Mouse (Mus musculus): Measurements from ENCODE around the gene Olfml1.

Gene Olfml1

DNA sequence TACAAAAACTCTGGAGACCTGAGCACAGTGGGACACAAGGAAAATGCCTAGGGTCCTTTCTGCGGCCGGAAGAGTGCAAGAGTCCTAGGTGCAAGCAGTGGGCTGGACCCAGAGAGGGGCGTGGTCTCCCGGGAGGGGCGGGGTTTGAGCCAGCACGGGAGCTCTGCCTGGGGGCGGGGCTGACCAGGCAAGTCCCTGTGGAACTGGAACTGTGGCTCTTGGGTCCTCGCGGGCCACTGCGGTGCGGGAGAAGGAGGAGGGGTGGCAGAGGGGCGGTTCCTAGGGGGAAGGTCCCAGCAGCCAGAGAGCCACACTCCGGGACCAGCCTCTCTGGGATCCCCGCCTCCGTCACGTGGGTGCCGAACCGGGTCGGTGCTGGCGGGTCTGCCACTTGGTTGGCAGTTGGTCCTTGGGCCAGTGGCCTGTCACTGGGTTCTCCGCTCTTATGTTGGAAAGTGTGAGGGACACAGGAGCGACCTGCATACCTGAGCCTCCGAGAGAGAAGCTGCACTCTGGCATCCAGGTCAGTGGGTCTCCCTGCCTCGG is 27.7 kb downstream of the Olfml1 start, which contains the start of gene Ppfibp2:
TSS of gene Ppfibp2 (plus strand) at position 351 of the 546 bp plus-strand sequence.
- DNase-seq (ENCODE audit: low spot score in 2 of 2), result peak; percentile 74 to 86

GRCm38 (mm10) chr7:107595426-107595825 is 28.2 kb downstream of the Olfml1 start:
- DNase-seq (ENCODE audit: low spot score in 2 of 2), result no peak

DNA sequence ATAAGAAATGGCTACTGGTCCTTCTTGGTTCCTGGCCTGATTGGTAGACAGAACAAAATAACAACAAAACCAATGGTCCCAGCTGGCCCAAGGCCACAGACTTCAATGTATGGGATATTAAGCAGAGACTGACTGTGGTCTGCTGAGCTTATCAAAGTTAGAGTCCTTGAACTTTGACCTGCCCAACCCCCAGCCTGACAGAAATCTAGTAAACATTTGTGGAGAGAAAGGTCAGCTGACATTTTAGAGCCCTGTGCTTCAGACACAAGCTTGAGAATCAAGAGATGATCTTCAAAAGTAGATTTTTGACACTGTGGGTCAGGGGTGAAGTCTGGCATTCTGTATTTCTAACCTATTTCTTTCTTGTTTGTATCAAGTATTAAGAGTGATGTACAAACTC is 29.5 kb downstream of the Olfml1 start:
- DNase-seq (ENCODE audit: low spot score in 2 of 2), result no peak

- DNase-seq (ENCODE audit: low spot score in 2 of 2), result no peak
Observed at GRCm38 (mm10) chr7:107597956-107598355, 30.7 kb downstream of the Olfml1 start.

GRCm38 (mm10) chr7:107600651-107601050 is 33.4 kb downstream of the Olfml1 start:
- DNase-seq (ENCODE audit: low spot score in 2 of 2), result no peak

GRCm38 (mm10) chr7:107602505-107602904 is 35.3 kb downstream of the Olfml1 start:
- no peak for DNase-seq (ENCODE audit: low spot score in 2 of 2)

DNA sequence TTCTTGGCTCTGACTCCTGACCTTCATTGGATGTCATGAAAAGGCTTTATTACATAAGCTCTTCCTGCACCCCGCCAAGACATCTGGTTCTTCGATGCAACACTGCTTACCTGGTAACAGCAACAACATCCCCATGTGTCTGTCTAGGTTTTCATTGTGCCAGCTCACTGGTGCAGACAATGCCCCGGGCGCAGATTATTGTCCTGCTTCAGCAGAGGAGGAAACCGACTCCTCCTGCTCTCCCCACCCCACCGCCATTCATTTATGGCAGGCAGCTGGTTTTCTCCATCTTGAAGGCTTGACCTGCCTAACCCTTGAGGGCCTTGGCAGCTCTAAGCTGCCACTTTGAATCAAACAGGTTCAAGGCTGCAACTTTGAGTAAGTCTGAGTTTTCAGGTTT is 35.7 kb downstream of the Olfml1 start:
- DNase-seq (ENCODE audit: low spot score in 2 of 2), result no peak

DNA sequence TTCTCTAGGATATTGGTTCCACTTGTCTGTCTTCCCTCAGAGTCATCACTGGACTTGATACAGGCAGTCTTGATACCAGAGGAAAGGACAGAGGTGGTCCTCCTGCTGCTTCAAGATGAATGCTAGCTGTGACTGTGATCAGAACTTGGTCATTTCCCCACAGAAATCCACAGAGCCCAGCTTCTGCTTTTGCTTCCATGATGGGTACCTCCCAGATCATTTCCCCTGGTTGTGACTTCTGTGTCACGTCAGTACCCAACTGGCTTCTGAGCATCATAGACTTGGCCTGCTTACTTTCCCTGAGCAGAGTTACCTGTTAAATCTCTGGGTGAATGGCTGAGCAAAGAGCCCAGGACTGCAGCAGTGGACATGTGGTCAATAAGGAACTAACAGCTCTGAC is 40.5 kb downstream of the Olfml1 start:
- no peak for DNase-seq (ENCODE audit: low spot score in 2 of 2)

DNA sequence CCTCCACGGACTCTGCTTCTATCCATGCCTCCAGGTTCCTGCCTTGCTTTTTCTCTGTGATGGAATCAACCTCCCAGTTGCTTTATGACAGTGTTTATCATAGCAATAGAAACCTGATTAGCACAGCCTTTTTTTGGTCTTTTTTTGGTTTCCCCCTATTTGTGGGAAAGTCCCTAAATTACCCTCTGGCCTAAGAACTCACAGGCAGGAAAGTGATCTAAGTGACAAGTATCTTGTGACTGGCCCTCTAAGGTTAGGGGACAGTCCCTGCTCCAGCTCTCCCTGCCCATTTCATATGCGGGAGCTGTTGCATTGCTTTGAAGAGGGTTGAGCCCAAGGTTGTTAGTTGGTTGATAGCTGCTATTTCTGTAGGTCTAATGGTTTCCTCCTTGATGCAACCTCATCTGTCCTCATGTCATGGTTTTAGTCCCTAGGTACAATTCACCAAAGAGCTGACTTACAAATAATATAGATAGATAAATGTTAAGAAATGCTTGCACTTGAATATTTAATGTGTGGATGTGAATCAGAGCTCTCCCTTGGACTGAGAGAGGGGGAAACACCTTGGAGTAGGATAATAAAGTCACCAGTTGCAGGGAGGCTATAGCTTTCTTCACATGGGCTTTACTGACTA is 42.5 kb downstream of the Olfml1 start:
- peak in 1 of 2 experiments; percentile 35 for DNase-seq (ENCODE audit: low spot score in 2 of 2)

DNA sequence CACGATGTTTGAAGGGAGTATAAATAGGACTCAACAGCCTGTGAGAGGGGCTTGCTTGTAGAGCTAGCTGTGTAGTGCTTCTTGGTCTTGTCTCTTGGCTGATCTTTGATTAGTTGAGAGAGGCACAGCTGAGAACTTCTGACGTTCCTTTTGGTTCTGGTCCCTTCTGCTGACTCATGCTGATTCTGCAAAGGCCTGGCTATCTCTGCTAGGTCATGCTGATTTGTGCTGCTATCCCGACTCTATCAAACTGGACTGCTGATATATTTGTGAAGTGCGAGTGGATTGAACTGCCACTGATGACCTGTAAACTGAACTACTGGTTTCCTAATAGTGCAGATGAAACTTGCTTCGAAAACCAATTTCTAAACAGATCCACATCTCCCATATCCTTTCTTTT is 43.6 kb downstream of the Olfml1 start:
- no peak for DNase-seq (ENCODE audit: low spot score in 2 of 2)

DNA sequence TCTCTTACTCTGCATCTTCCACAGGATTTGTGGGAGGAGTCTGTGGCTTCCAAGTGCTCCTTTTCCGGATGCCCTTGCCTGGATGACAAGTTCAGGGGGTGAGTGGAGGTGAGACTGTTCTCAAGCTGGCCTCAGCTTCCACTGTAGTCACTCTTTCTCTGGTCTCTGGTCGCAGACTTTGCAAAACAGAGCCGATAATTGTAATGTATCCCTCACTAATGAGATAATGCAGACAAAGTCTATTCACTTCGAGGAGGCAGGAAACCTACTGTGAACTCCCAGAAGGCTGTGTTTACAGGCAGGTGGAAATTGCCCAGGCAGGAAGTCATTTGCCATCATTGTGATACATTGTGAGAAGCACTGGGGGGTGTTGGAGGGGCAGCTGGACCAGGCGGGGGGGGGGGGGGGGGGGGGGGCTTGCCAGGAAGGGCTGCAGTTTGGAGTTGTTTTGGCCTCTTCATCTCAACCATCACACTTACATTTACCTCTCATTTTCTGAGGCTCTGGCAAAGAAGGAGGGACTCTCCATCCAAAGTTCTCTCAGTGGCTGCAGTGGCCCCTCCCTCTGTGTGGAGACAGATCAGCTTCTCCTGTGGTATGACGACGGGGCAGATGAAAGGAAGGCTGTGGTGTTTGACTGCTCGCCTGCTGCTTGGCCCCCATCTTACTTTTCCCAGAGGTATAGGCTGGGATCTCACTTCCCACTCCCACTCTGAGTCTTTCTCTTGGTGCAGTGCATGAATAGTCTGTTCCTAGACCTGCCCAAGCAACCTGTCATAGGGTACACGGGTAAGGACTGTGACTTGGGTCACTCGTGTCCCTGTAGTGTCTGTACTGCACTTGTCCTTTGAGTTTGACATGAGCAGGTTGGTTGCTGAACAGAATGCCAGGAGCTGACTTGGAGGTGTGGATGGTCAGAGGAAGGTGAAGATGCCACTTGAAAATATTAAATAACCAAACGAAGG is 51.1 kb downstream of the Olfml1 start:
- no peak for DNase-seq (ENCODE audit: low spot score in 2 of 2)

- DNase-seq (ENCODE audit: low spot score in 2 of 2), result no peak
Observed at GRCm38 (mm10) chr7:107619225-107619624, 52.0 kb downstream of the Olfml1 start.

- DNase-seq (ENCODE audit: low spot score in 2 of 2), result no peak
Observed at GRCm38 (mm10) chr7:107620137-107620536, 52.9 kb downstream of the Olfml1 start.

GRCm38 (mm10) chr7:107624432-107624831 is 57.2 kb downstream of the Olfml1 start:
- DNase-seq (ENCODE audit: low spot score in 2 of 2), result no peak

- no peak for DNase-seq (ENCODE audit: low spot score in 2 of 2)
Observed at GRCm38 (mm10) chr7:107625061-107625460, 57.8 kb downstream of the Olfml1 start, which contains the start of gene 5330417H12Rik. Gene 5330417H12Rik, minus strand, starts transcription at chr7:107625161.

- no peak for DNase-seq (ENCODE audit: low spot score in 2 of 2)
Observed at GRCm38 (mm10) chr7:107625781-107626180, 58.5 kb downstream of the Olfml1 start.

DNA sequence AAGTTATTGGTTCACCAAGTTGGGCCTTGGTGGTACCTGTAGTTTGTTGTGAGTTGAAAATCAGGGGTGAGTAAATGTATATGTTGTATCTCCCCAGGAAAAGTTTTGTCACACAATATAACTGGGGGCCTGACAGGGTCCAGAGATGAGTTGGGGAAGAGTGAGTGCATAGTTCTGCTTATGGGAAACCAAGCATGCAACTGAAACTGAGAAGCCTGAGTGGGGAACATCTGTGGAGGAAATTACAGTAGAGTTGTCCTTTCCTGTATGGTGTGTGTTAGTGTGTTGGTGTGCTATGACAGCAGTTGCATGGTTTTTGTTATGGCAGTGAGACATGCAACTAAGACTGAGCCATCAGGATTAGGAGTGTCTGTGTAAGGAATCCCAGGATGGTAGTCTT is 61.1 kb downstream of the Olfml1 start:
- DNase-seq (ENCODE audit: low spot score in 2 of 2), result no peak

GRCm38 (mm10) chr7:107633201-107633600 is 66.0 kb downstream of the Olfml1 start:
- no peak for DNase-seq (ENCODE audit: low spot score in 2 of 2)

GRCm38 (mm10) chr7:107637398-107637797 is 70.2 kb downstream of the Olfml1 start:
- no peak for DNase-seq (ENCODE audit: low spot score in 2 of 2)

DNA sequence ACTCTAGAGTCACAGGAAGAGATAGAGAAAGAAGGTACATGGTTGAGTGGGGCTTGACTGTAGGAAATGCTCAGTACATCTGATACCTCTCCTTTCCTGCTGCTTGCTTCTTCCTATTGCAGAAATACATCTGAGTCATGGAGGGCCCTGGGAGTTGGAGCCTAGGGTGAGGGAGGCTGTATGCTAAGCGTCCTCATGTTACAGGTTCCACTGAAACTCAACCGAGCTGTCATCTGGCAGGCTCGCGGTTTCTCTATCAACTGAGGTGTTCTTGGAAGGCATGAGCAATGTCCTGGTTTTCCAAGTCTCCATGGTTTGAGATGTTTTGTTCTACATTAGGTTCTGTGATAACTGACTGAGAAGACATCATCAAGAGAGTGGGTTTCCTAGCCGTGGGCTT is 70.8 kb downstream of the Olfml1 start:
- no peak for DNase-seq (ENCODE audit: low spot score in 2 of 2)

Measured in natural killer cell, adult 2 months (primary cell).